Mouse (Mus musculus) ES-E14 (cell line): ENCODE results near the gene 1700049E17Rik1.
"Not testable (repeated sequence)": the region's sequence is repeated elsewhere in the genome, so short reads cannot be mapped to it uniquely, and the experiment has no call there.

ENCODE experiments used
- CHD2 ChIP-seq: IDR thresholded peaks from 2 replicates; pipeline ENCODE4 v1.6.1; 2014; ENCODE audit warnings: mild to moderate bottlenecking, low read depth, low read length, inconsistent platforms
- HCFC1 ChIP-seq: IDR thresholded peaks from 2 replicates; pipeline ENCODE4 v1.6.1; 2012; ENCODE audit warnings: low read length, inconsistent platforms, borderline replicate concordance; ENCODE audit not compliant: insufficient read depth
- MAFK ChIP-seq: IDR thresholded peaks from 2 replicates; pipeline ENCODE4 v1.6.1; 2014; ENCODE audit warnings: mild to moderate bottlenecking, low read depth, low read length, inconsistent platforms; ENCODE audit not compliant: insufficient read depth
- ZC3H11A ChIP-seq: IDR thresholded peaks from 2 replicates; pipeline ENCODE4 v1.6.1; 2012; ENCODE audit warnings: low read depth, mild to moderate bottlenecking, inconsistent platforms, low read length, borderline replicate concordance

DNA sequence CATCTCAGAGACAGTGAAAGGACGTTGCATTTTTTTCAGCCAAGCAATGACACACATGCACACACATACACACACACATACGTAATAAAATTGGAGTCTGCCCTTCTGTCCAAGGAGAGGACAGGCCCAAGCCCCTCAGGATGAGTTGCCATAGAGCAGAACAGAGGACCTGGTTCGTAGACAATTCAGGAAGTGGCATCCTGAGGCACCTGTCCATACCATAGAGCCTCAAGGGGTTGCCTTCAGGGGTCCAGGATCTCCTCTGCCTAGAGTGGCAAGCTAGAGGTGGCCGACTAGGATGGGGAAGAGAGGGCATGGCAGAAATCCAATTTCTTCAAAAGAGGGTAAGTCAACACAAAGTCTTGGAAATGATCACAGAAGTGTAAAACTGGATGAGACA is 39.3 kb downstream of the 1700049E17Rik1 start:
- not testable (repeated sequence) for TF ChIP-seq ZC3H11A, MAFK, CHD2, HCFC1
